Mouse (Mus musculus) E14TG2a.4 (cell line): ENCODE results near the gene Notch1.

Experiments used
- CTCF ChIP-seq: conservative IDR thresholded peaks from 2 replicates; pipeline ENCODE4 v1.5.1; 2014; ENCODE audit warnings: low read length
- NANOG ChIP-seq: IDR thresholded peaks from 2 replicates; pipeline ENCODE4 v1.6.1; 2014; ENCODE audit warnings: borderline replicate concordance, low read length, mixed read lengths
- POU5F1 ChIP-seq: IDR thresholded peaks from 2 replicates; pipeline ENCODE4 v1.6.1; 2014; ENCODE audit warnings: low read length, borderline replicate concordance

GRCm38 (mm10) chr2:26560506-26560905 lies 44.0 kb upstream of the Notch1 start:
- TF ChIP-seq POU5F1 (no peak), CTCF (no peak), NANOG (no peak)
